Mouse (Mus musculus) layer of hippocampus, adult 2 months (tissue): ENCODE data around the gene Ano8. TPM values are rescaled to one million over a fixed set of nuclear protein-coding genes. Genes with fewer than 3 reads are reported as not detected.
"Not testable (repeated sequence)": the region's sequence is repeated elsewhere in the genome, so short reads cannot be mapped to it uniquely, and the experiment has no call there.

Experiments used
- DNase-seq, 2 experiments: peaks; one replicate each; pipeline ENCODE4 v3.0.0; 2022; ENCODE audit warnings: low spot score in 2 of 2
- H3K27ac ChIP-seq: fragments of 200-600 bp; 2 replicates; pipeline ENCODE4 v1.8.1; 2022
- H3K4me3 ChIP-seq: fragments of 200-600 bp; 2 replicates; pipeline ENCODE4 v1.8.1; 2022; ENCODE audit warnings: mild to moderate bottlenecking
- CTCF ChIP-seq: fragments of 200-600 bp; conservative IDR thresholded peaks from 2 replicates; pipeline ENCODE4 v1.8.1; 2022; ENCODE audit warnings: antibody characterized with exemption, mild to moderate bottlenecking, moderate library complexity
- total RNA-seq, 2 experiments: library from RNA; stranded (reverse); gene quantifications; 2 replicates each; pipeline ENCODE4 v1.2.3; 2021

The Ano8 gene
- total RNA-seq, 2 experiments from 2014 or later, result 52.9 to 55.3 TPM

DNA sequence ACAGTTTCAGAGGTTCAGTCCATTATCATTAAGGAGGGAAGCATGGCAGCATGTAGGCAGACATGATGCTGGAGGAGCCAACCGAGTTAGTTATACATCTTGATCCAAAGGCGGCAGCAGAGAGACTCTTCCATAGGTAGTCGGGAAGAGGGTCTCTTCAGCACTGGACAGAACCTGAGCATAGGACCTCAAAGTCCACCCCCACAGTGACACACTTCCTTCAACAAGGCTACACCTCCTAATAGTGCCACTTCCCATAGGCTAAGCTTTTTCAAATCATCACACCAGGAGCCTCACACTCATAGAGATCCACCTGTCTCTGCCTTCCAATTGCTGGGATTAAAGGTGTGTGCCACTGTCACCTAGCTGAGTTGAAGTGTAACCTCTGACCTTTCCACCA, 48.7 kb downstream of the Ano8 start:
- TF ChIP-seq CTCF, result no peak
- no peak for DNase-seq
- H3K4me3 ChIP-seq, result no peak overlapping the region
- H3K27ac ChIP-seq, result no peak overlapping the region

DNA sequence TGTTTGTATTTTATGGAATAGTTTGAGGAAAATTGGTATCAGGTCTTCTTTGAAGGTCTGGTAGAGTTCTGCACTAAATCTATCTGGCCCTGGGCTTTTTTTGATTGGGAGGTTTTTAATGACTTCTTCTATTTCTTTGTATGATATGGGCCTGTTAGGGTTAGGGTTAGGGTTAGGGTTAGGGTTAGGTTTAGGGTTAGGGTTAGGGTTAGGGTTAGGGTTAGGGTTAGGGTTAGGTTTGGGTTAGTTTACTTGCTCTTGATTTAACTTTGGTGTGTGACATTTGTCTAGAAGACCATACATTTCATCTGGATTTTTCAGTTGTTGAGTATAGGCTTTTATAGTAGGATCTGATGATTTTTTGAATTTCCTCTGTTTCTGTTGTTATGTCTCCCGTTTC, 52.8 kb downstream of the Ano8 start:
- DNase-seq, H3K4me3 ChIP-seq, H3K27ac ChIP-seq: not testable (repeated sequence)

Other genes with a start within 250 kb of the Ano8 start
- 10 to 100 TPM; 33.7 to 33.8 TPM for gene Myo9b, start 213.2 kb downstream of the Ano8 start, total RNA-seq
- 1 to 10 TPM; 7.0 to 9.4 TPM for gene Haus8, start 213.0 kb downstream of the Ano8 start, total RNA-seq
- 100 to 1,000 TPM; 107 to 117 TPM for gene Use1, start 119.1 kb downstream of the Ano8 start, total RNA-seq
- 10 to 100 TPM; 15.4 to 15.9 TPM for gene Ocel1, start 114.7 kb downstream of the Ano8 start, total RNA-seq
- gene Nr2f6, start 104.0 kb downstream of the Ano8 start, total RNA-seq, result 10 to 100 TPM; 41.9 TPM
- 1 to 10 TPM; 3.3 to 4.3 TPM for gene Ushbp1, start 90.2 kb downstream of the Ano8 start, total RNA-seq
- gene Babam1, start 89.1 kb downstream of the Ano8 start, total RNA-seq, result 100 to 1,000 TPM in 1 of 2 experiments, 10 to 100 TPM in 1; 98.3 to 102 TPM
- gene Ankle1, start 80.0 kb downstream of the Ano8 start, total RNA-seq, result under 1 TPM; 0.67 to 0.88 TPM
- gene Abhd8, start 22.3 kb downstream of the Ano8 start, total RNA-seq, result 100 to 1,000 TPM; 260 to 270 TPM
- 10 to 100 TPM; 39.7 to 45.4 TPM for gene Mrpl34, start 21.0 kb downstream of the Ano8 start, total RNA-seq
- gene Dda1, start 16.8 kb downstream of the Ano8 start, total RNA-seq, result 10 to 100 TPM; 83.2 to 89.7 TPM
- 10 to 100 TPM; 28.7 to 32.1 TPM for gene Gtpbp3, start 2.1 kb upstream of the Ano8 start, total RNA-seq
- gene Plvap, start 25.8 kb upstream of the Ano8 start, total RNA-seq, result 1 to 10 TPM; 7.3 to 7.7 TPM
- gene Ccdc194, start 39.7 kb upstream of the Ano8 start, total RNA-seq, result not detected
- gene Bst2, start 51.5 kb upstream of the Ano8 start, total RNA-seq, result 1 to 10 TPM; 3.4 to 5.0 TPM
- gene Mvb12a, start 57.0 kb upstream of the Ano8 start, total RNA-seq, result 10 to 100 TPM; 33.8 to 34.9 TPM
- under 1 TPM; 0.22 to 0.31 TPM for gene Tmem221, start 72.9 kb upstream of the Ano8 start, total RNA-seq
- gene Nxnl1, start 80.6 kb upstream of the Ano8 start, total RNA-seq, result not detected
- gene Slc27a1, start 82.9 kb upstream of the Ano8 start, total RNA-seq, result 100 to 1,000 TPM; 125 to 126 TPM
- 10 to 100 TPM; 27.5 to 34.4 TPM for gene Pgls, start 106.2 kb upstream of the Ano8 start, total RNA-seq
- gene Fam129c, start 111.7 kb upstream of the Ano8 start, total RNA-seq, result 1 to 10 TPM; 3.8 TPM
- gene Colgalt1, start 125.0 kb upstream of the Ano8 start, total RNA-seq, result 10 to 100 TPM; 52.4 to 60.1 TPM
- gene Unc13a, start 185.8 kb upstream of the Ano8 start, total RNA-seq, result 100 to 1,000 TPM; 263 to 264 TPM
- 1 to 10 TPM; 5.3 TPM for gene Jak3, start 190.3 kb upstream of the Ano8 start, total RNA-seq
- gene Insl3, start 203.3 kb upstream of the Ano8 start, total RNA-seq, result 1 to 10 TPM in 1 of 2 experiments, not detected in 1; 2.1 TPM
- under 1 TPM; 0.72 to 0.81 TPM for gene B3gnt3, start 215.8 kb upstream of the Ano8 start, total RNA-seq
- 100 to 1,000 TPM; 101 to 112 TPM for gene Fcho1, start 239.8 kb upstream of the Ano8 start, total RNA-seq